Mouse (Mus musculus): ENCODE data around the gene Pde3a. TPM values are rescaled to one million over a fixed set of nuclear protein-coding genes. Genes with fewer than 3 reads are reported as not detected.

Pde3a gene
- total and polyA plus RNA-seq, 2 experiments from 2014 or later: 2.0 to 12.1 TPM

GRCm38 (mm10) chr6:141293460-141293853 is 44.4 kb downstream of the Pde3a start:
- Histone ChIP-seq H3K27me3 (ENCODE audit: insufficient read depth, low read length) (no peaks in the 10 kb centered on the region), H3K36me3 (ENCODE audit: insufficient read depth, low read length) (no peaks in the 10 kb centered on the region), H3K4me2 (ENCODE audit: low read depth, low read length, poor library complexity, severe bottlenecking) (no peak overlapping the region), H3K4me1 (ENCODE audit: insufficient read depth, low read length) (no peaks in the 10 kb centered on the region), H3K27ac (ENCODE audit: low read depth, low read length) (no peak overlapping the region), H3K9ac (replicated peaks; ENCODE audit: low read length, poor library complexity, severe bottlenecking) (no peak overlapping the region), H3K4me3 (ENCODE audit: low read depth, low read length) (no peak overlapping the region), H3K9me3 (ENCODE audit: low read length) (no peaks in the 10 kb centered on the region)
- ATAC-seq (ENCODE audit: low FRiP score): no peak
- no peak for DNase-seq (ENCODE audit: low spot score)
- WGBS: 57% methylated on average over 2 of the region's 2 CpGs
- TF ChIP-seq CTCF (IDR thresholded peaks at IDR 0.05): no peak

GRCm38 (mm10) chr6:141295264-141295663 is 46.2 kb downstream of the Pde3a start:
- no peaks in the 10 kb centered on the region for H3K27me3 ChIP-seq (ENCODE audit: insufficient read depth, low read length)
- H3K36me3 ChIP-seq (ENCODE audit: insufficient read depth, low read length): no peaks in the 10 kb centered on the region
- no peak overlapping the region for H3K4me2 ChIP-seq (ENCODE audit: low read depth, low read length, poor library complexity, severe bottlenecking)
- DNase-seq (ENCODE audit: low spot score) (no peak), ATAC-seq (ENCODE audit: low FRiP score) (no peak)
- H3K9me3 ChIP-seq (ENCODE audit: low read length): no peaks in the 10 kb centered on the region
- H3K9ac ChIP-seq (replicated peaks; ENCODE audit: low read length, poor library complexity, severe bottlenecking): no peak overlapping the region
- no peak overlapping the region for H3K4me3 ChIP-seq (ENCODE audit: low read depth, low read length)
- no peak overlapping the region for H3K27ac ChIP-seq (ENCODE audit: low read depth, low read length)
- 82% methylated on average over 3 of the region's 3 CpGs for WGBS
- H3K4me1 ChIP-seq (ENCODE audit: insufficient read depth, low read length): no peaks in the 10 kb centered on the region
- TF ChIP-seq CTCF (IDR thresholded peaks at IDR 0.05): no peak

- H3K9ac ChIP-seq (replicated peaks; ENCODE audit: low read length, poor library complexity, severe bottlenecking): no peak overlapping the region
- no peak overlapping the region for H3K27ac ChIP-seq (ENCODE audit: low read depth, low read length)
- no peak for TF ChIP-seq CTCF (IDR thresholded peaks at IDR 0.05)
- ATAC-seq (ENCODE audit: low FRiP score) (no peak), DNase-seq (ENCODE audit: low spot score) (no peak)
- no peak overlapping the region for H3K4me3 ChIP-seq (ENCODE audit: low read depth, low read length)
- no peaks in the 10 kb centered on the region for H3K36me3 ChIP-seq (ENCODE audit: insufficient read depth, low read length)
- H3K4me1 ChIP-seq (ENCODE audit: insufficient read depth, low read length): 0 out of 2 replicates have a peak, but pooled peaks cover 3% of the 10 kb centered on the region
- 92% methylated on average over 14 of the region's 14 CpGs for WGBS
- H3K4me2 ChIP-seq (ENCODE audit: low read depth, low read length, poor library complexity, severe bottlenecking): no peak overlapping the region
- no peaks in the 10 kb centered on the region for H3K9me3 ChIP-seq (ENCODE audit: low read length)
- H3K27me3 ChIP-seq (ENCODE audit: insufficient read depth, low read length): no peaks in the 10 kb centered on the region
These were observed 53.0 kb downstream of the Pde3a start for GRCm38 (mm10) chr6:141301750-141302748.

- H3K4me3 ChIP-seq (ENCODE audit: low read depth, low read length): no peak overlapping the region
- H3K9me3 ChIP-seq (ENCODE audit: low read length): no peaks in the 10 kb centered on the region
- no peak overlapping the region for H3K27ac ChIP-seq (ENCODE audit: low read depth, low read length)
- DNase-seq (ENCODE audit: low spot score) (no peak), ATAC-seq (ENCODE audit: low FRiP score) (no peak)
- no peak for TF ChIP-seq CTCF (IDR thresholded peaks at IDR 0.05)
- WGBS: 83% methylated on average over 4 of the region's 4 CpGs
- no peak overlapping the region for H3K4me2 ChIP-seq (ENCODE audit: low read depth, low read length, poor library complexity, severe bottlenecking)
- no peak overlapping the region for H3K9ac ChIP-seq (replicated peaks; ENCODE audit: low read length, poor library complexity, severe bottlenecking)
- H3K4me1 ChIP-seq (ENCODE audit: insufficient read depth, low read length): 0 out of 2 replicates have a peak, but pooled peaks cover 3% of the 10 kb centered on the region
- no peaks in the 10 kb centered on the region for H3K36me3 ChIP-seq (ENCODE audit: insufficient read depth, low read length)
- no peaks in the 10 kb centered on the region for H3K27me3 ChIP-seq (ENCODE audit: insufficient read depth, low read length)
These were observed 53.8 kb downstream of the Pde3a start for GRCm38 (mm10) chr6:141302842-141303241.

GRCm38 (mm10) chr6:141307326-141307725 is 58.3 kb downstream of the Pde3a start:
- DNase-seq (ENCODE audit: low spot score): no peak
- H3K36me3 ChIP-seq (ENCODE audit: insufficient read depth, low read length): no peaks in the 10 kb centered on the region
- no peak overlapping the region for H3K9ac ChIP-seq (replicated peaks; ENCODE audit: low read length, poor library complexity, severe bottlenecking)
- H3K4me1 ChIP-seq (ENCODE audit: insufficient read depth, low read length): 0 out of 2 replicates have a peak, but pooled peaks cover 3% of the 10 kb centered on the region
- WGBS: 93% methylated on average over 1 of the region's 1 CpGs
- no peaks in the 10 kb centered on the region for H3K9me3 ChIP-seq (ENCODE audit: low read length)
- H3K27ac ChIP-seq (ENCODE audit: low read depth, low read length): no peak overlapping the region
- no peaks in the 10 kb centered on the region for H3K27me3 ChIP-seq (ENCODE audit: insufficient read depth, low read length)
- no peak for TF ChIP-seq CTCF (IDR thresholded peaks at IDR 0.05)
- H3K4me3 ChIP-seq (ENCODE audit: low read depth, low read length): no peak overlapping the region
- H3K4me2 ChIP-seq (ENCODE audit: low read depth, low read length, poor library complexity, severe bottlenecking): no peak overlapping the region
- no peak for ATAC-seq (ENCODE audit: low FRiP score)

GRCm38 (mm10) chr6:141308451-141308850 is 59.4 kb downstream of the Pde3a start:
- ATAC-seq (ENCODE audit: low FRiP score) (no peak), DNase-seq (ENCODE audit: low spot score) (no peak)
- H3K9me3 ChIP-seq (ENCODE audit: low read length): no peaks in the 10 kb centered on the region
- WGBS: 89% methylated on average over 2 of the region's 2 CpGs
- no peak overlapping the region for H3K27ac ChIP-seq (ENCODE audit: low read depth, low read length)
- no peaks in the 10 kb centered on the region for H3K36me3 ChIP-seq (ENCODE audit: insufficient read depth, low read length)
- H3K27me3 ChIP-seq (ENCODE audit: insufficient read depth, low read length): no peaks in the 10 kb centered on the region
- 0 out of 2 replicates have a peak, but pooled peaks cover 3% of the 10 kb centered on the region for H3K4me1 ChIP-seq (ENCODE audit: insufficient read depth, low read length)
- no peak overlapping the region for H3K4me2 ChIP-seq (ENCODE audit: low read depth, low read length, poor library complexity, severe bottlenecking)
- TF ChIP-seq CTCF (IDR thresholded peaks at IDR 0.05): no peak
- no peak overlapping the region for H3K4me3 ChIP-seq (ENCODE audit: low read depth, low read length)
- H3K9ac ChIP-seq (replicated peaks; ENCODE audit: low read length, poor library complexity, severe bottlenecking): no peak overlapping the region

Measured in midbrain, postnatal 0 days (tissue).